Mouse (Mus musculus) C2C12 (cell line): ENCODE measurements at regions not wholly inside any gene's neighbourhood (a gene's known extent, or its start where the extent isn't known, plus 50 kb on each side); places are given as distances from the start of the nearest gene placed in this dataset.

Experiments
- CTCF ChIP-seq: IDR thresholded peaks from one replicate; pipeline ENCODE4 v1.5.1; 2011; ENCODE audit not compliant: control insufficient read depth, insufficient read depth, insufficient read length
- FOSL1 ChIP-seq: IDR thresholded peaks from one replicate; pipeline ENCODE4 v1.8.0; 2011; ENCODE audit warnings: mild to moderate bottlenecking, low read length; ENCODE audit not compliant: poor library complexity, insufficient read depth, severe bottlenecking
- MYOD1 ChIP-seq: IDR thresholded peaks from one replicate; pipeline ENCODE4 v1.6.1; 2011; ENCODE audit warnings: low read depth; ENCODE audit not compliant: control insufficient read depth, insufficient read length

GRCm38 (mm10) chr1:34742234-34742633, 100.6 kb downstream of the Fam168b start:
- TF ChIP-seq MYOD1 (no peak), CTCF (no peak), FOSL1 (no peak)
